Mouse (Mus musculus) adrenal gland, postnatal 36 days (tissue): ENCODE data around the gene Gm20388. TPM values are rescaled to one million over a fixed set of nuclear protein-coding genes. Genes with fewer than 3 reads are reported as not detected.
"Not testable (repeated sequence)": the region's sequence is repeated elsewhere in the genome, so short reads cannot be mapped to it uniquely, and the experiment has no call there.

Experiments
- DNase-seq, 2 experiments: peaks; one replicate each; pipeline ENCODE4 v3.0.0; 2021; ENCODE audit warnings: mixed read lengths in 1 of 2
- total RNA-seq, 2 experiments: library from RNA; stranded (reverse); gene quantifications; 2 replicates each; pipeline ENCODE4 v1.2.3; 2021

The Gm20388 gene
- total RNA-seq, 2 experiments from 2014 or later, result 2.4 to 7.4 TPM

DNA sequence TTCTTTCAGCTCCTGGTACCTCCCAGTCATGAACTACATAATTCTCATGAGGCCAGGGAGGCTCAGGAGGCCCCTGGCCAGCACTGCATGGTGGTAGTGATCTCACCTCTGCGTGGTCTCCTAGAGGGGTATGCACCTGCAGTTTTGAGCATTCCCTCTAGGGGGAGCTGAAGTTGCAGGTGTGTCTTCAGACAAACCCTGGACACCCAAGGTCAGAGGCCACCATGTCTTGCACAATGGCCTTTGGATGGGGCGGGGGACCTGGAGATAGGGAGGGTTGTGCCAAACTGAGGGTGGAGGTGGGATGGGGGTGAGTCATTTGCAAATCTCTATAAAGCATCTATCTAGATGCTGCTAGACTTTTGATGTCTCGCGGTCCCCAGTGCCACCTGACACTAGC is 405.0 kb downstream of the Gm20388 start:
- no peak for DNase-seq

DNA sequence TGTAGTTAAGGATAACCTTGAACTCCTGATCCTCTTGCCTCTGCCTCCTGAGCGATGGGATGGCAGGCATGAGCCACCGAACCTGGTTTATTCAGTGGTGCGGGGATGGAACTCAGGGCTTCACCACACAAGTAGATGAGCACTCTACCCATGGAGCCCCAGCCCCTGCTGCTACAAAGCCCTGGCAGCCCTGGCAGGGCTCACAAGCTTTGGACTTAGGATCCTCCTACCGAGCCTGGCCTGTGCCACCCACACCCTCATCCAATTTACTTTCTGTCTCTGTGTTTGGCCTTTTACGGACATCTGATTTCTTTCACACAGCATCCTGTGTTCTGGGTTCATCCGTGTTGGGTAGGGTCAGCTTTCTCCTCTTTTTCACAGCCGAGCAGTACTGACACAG is 406.1 kb downstream of the Gm20388 start:
- no peak for DNase-seq

GRCm38 (mm10) chr8:120317118-120317824 is 406.6 kb downstream of the Gm20388 start:
- no peak for DNase-seq

GRCm38 (mm10) chr8:120318476-120318991 is 407.9 kb downstream of the Gm20388 start:
- DNase-seq, result peak; percentile 77 to 78

- peak; percentile 84 to 90 for DNase-seq
Measured at GRCm38 (mm10) chr8:120319449-120319848, 408.8 kb downstream of the Gm20388 start.

- DNase-seq, result no peak
Measured at GRCm38 (mm10) chr8:120320146-120320545, 409.5 kb downstream of the Gm20388 start.

DNA sequence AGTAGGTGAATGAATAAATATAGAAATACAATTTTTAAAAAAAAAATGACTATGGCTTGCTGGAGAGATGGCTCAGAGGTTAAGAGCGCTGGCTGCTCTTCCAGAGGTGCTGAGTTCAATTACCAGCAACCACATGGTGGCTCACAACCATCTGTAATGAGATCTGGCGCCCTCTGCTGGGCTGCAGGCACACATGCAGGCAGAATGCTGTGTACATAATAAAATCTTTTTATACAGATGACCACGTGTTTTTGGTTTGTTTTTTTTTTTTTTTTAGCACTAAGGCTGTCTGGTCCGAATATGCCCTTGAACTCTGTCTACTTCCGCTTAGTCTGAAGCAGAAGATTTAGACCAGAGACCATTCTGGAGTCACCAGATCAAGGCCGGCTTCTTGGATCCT is 411.1 kb downstream of the Gm20388 start:
- peak in 1 of 2 experiments; percentile 63 for DNase-seq

DNA sequence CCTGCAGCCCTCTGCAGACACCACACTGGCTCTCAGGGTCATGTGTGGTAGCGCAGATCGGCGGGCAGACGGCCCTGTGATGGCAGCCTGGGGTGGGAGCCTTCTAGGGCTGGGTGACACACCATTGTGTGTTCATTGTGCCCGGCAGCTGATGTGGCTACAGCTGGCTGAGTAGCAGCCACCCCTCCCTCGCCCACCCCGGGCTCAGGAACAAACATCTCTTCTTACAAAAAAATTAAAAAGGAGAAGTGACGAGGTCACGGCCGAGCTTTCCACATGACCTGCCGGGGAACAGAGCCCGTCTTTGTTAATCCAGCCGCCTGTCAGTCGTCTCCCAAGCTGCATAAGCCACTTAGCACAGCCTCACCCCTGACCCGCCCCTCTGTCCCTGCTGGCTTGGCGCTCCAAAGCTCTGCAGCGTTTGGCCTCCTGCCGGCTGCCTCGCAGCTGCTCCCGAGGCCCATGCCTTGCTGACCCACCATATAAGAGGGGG is 412.4 kb downstream of the Gm20388 start:
- peak; percentile 51 to 69 for DNase-seq

- DNase-seq, result peak; percentile 45 to 56
Measured at GRCm38 (mm10) chr8:120324555-120324954, 413.9 kb downstream of the Gm20388 start.

DNA sequence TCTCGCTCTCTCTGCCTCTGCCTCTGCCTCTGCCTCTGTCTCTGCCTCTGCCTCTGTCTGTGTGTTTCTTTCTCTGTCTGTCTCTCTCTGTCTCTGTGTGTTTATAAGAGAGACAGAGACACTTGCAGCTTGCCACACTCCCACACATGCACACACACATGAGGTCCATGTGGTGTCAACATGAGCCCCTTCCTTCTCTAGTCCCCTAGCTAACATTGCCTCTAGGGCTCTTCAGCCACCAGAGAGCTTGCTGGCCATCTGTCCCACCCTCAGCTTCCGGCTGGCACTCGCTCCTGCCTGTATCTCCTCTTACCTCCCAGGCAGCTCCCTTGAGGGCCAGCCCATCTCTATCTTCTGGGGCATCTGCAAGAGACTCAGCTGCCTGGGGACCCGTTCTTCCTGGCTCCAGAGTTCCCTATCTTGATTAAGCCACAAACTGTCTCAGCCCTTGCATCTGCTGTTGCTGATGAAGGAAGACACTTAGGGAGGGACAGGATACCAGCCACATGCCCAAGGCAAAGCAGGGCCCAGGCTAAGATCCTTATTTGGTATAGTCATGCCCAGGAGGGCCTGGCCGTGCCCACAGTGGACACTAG is 414.6 kb downstream of the Gm20388 start:
- DNase-seq, result no peak

DNA sequence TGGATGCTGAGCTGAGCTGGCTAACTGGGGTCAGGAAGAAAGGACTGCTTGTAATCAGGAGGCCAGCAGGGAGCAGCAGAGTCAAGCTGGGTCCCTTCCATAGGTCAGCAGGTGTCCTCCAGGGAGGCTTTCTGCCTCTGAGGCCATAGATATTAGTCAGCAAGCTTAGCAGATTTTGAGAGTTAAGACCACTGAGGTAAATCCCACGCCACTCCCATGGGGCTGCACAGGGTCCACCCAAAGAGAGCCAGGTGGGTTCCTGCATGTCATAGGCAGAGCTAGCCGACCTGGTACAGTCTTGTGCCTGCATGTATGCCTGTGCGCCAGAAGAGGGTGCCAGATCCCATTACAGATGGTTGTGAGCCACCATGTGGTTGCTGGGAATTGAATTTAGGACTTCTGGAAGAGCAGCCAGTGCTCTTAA is 416.5 kb downstream of the Gm20388 start:
- peak; percentile 54 to 72 for DNase-seq

DNA sequence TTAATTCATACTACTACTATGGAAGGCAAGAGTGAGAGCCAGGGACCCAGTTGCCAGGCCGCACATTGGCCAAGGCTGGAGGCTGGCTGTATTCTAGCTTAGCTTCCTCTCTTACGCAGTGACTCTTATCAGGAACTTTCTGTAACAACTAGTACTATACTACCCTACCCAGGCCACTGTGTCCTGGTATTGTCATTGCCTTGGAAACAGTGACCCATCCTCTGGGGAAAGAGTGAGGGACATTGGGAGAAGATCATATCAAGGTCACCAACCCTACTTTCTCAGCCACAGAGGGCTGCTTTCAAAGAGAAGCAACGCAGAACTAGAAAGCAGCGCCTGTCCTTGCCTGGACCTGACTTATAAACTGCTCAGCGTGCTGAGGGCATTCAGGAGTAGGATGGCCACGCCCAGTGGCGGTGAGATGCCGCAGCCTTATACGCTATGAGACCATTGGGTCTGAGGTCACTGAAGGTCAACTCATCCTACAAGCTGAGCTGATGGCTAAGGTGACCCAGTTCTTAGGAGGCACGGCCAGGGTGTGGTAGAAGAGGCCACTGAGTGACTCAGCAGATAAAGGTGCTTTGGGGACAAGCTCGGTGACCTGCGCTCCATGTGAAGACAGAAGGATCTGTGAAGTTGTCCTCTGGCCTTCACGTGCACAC is 417.9 kb downstream of the Gm20388 start:
- DNase-seq, result no peak

GRCm38 (mm10) chr8:120329030-120329748 is 418.5 kb downstream of the Gm20388 start:
- DNase-seq, result peak in 1 of 2 experiments; percentile 63

- DNase-seq, result no peak
Measured at GRCm38 (mm10) chr8:120331027-120331426, 420.4 kb downstream of the Gm20388 start.

DNA sequence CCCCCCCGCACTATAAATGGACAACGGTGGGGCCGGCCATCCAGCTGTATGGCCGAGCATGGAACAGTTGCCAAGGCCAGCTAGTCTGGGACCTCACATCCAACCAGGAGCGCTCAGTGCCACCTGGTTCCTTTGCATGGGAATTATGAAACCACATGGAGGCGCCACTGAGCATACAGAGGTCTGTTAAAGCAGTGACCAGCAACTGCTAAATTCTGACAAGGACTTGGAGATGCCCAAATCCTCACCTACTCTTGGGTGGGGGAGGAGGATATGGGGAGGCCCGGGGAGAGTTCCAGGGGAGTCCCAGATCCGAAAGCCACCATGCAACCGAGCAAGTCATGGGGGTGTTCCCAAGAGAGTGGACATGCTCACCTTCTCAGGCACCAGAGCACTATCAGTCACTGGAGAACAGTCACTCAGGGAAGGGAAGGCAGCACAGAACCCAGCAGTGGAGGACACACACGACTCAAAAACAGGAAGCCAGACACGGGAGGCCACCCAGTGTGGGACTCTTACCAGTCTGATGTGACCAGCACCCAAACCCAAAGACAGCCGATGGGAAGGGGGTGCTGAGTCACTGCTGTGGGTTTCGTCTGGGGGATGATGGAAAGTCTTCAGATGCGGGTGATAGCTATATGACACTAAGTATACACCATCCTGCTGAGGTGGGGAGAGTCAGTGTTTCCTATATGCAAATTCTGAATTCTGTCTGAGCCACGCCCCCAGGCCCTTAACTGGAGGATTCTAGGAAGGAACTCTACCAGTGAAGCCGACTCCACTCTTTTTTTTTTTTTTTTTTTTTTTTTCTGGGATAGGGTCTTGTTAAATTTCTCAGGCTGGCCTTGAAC is 422.0 kb downstream of the Gm20388 start:
- DNase-seq, result no peak

- no peak for DNase-seq
Measured at GRCm38 (mm10) chr8:120333681-120334080, 423.0 kb downstream of the Gm20388 start.

DNA sequence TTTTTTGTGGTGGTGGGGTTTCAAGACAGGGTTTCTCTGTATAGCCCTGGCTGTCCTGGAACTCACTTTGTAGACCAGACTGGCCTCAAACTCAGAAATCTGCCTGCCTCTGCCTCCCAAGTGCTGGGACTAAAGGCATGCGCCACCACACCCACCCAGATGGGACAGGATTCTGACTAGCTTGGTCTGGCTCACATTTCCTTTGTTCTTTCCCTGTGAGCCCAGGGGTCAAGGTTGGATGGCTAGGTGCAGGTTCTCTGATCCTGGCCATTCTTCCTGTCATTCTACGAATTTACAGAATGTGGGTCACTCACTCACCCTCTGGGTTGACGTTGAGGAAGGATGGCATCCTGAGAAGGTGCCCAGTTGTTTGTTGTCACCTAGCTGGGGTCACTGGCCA is 423.6 kb downstream of the Gm20388 start:
- DNase-seq, result not testable (repeated sequence)

DNA sequence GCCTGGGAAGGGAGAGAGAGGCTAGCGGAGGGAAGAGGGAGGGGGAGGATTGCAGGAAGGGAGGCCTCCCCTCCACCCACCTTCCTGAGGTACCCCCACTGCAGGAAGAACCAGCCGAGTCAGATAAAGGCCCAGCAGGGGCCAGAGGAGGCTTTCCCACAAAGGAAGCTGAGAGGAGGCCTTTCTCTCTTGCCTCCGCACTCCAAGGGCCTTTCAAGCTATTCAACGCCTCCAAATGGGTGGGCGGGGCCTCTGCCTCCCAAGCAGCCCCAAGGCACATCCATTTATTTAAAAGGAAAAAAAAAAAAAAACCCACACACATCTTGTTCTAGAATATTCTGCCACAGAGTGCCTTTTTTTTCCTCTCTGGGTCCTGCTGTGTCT is 424.2 kb downstream of the Gm20388 start:
- DNase-seq, result peak in 1 of 2 experiments; percentile 55

DNA sequence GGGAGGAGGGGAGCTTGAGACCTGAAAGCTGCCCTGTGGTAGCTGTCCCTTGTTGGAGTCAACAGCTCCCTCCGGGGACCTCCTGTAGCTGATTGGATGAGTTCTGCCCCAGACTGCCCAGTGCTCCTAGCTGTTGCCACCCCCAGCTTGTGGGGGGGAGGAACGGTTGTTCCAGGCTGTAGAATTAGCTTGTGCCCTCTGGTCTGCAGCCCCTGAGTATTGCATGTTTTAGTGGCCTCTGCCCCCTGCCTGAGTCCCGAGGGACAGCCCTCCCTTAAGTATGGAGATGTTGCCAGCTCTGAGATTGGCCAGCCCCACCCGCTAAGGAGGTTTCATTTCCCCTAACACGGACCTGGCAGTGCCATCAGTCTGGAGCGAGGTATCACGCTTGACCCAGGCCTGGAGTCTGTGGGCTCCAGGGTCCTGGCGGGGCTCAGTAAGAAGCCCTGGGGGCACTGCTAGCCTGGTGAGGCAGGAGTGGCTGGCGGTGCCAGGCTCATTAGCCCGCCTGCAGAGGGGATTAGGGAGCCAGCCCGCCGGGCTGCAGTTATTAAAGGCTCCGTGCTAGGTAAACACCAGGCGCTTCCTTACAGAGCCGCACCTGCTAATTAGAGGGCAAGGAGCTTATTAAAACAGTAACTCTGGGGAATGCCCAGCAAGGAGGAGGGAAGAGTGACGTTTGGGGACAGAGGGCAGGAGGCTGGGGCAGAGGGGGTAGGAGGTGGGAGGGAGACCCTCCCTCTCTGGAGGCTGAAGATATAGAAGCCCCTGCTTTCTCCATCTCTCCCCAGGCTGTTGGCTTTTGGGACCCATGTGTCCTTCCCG is 424.8 kb downstream of the Gm20388 start:
- peak in 1 of 2 experiments; percentile 41 for DNase-seq

DNA sequence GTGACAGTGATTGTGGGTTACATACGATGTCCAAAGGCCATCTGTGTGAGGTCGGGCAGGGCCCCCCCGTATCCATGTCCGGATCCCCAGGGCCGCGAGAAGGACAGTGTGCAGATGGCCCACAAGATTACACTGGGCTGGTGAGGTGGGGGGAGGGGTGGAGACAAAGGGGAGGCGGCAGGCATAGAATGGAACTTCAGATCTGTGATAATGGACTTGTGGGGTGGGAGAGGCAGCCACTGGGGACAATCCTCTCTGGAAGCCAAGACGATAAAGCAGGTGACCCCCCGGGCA is 425.4 kb downstream of the Gm20388 start:
- DNase-seq, result no peak
